Mouse (Mus musculus) CD4-positive, CD25-positive, alpha-beta regulatory T cell, adult 4 months (primary cell): ENCODE data around the gene Crcp. TPM values are rescaled to one million over a fixed set of nuclear protein-coding genes. Genes with fewer than 3 reads are reported as not detected.

Experiments
- ATAC-seq: one replicate; pipeline ENCODE4 v1.8.0; 2017
- polyA plus RNA-seq, 2 experiments: library from polyadenylated mRNA; unstranded; fragments of 100-300 nt; shearing (Covaris generic); gene quantifications; one replicate each; pipeline ENCODE4 v1.2.1; 2017

Gene Crcp
- polyA plus RNA-seq, 2 experiments from 2014 or later = 60.0 to 75.7 TPM

DNA sequence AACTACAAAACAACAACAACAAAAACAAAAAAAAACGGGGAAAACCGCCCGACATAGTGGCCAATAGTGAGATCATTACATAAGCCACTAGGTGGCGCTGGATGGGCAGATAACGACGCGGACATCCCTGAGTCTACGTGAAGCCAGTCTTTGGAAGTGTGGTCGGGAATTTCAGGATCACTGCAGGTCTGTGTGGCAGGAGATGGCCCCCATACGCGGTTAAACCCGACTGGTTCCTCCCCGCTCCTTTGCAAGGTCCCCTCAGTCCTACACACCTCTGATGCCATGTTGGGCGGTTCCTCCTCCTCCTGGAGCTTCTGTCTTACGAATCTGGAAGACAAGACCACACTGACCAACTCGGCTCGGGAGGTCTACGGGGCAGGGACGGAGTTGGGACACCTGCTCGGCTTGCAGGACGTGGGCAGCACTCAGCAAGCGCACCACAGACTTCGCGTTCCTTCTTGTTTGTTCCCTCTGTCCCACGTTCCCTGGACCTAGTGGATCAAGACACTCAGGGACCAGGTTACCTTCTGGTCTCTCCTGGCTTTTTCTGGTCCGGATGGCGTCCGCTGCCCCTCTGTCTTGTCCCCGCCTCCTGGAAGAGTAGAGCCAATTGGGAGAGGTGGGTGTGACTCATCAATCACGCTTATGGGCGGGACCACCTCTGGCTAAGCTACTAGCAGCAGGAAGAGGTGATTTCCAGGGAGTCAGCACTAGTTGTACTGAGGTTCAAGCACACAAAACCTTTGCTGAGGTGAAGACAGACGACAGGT, 5.1 kb upstream of the Crcp start:
- peak; percentile 93 for ATAC-seq

DNA sequence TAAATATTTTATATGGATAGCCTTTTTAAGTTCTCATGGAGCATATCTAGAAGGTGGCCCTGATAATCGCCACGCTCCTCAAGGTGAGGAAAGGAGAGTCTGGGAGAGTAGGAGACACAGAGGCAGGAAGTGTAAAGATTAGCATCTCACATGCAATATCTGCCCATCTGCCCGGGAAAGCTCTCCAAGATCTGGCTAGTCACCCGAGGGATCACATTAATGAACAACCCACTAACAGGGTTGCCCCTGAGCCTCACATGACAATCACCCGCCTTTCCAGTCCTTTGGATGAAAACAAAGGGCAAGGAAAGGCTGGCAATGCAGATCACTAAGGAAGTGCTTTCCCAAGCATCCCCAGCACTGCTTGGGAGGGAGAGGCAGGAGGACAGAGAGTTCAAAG, 2.0 kb upstream of the Crcp start:
- no peak for ATAC-seq

DNA sequence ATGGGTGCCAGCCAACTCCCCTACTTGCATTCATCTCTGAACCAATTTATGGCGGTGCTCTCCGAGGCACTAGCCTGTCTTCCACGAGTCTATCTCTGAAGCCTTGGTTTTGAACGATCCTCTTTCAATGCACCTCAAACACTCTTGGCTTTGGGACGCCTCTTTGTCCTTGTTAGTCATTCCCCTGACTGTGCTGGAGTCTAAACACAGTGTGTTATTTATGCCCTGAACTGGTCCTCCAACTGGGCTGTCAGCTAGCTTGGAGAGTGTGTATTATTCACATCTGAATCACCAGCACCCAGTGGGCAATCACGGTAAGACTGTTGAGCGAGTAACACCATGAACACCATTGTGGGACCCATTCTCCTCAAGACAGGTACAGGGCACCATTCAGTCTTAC, 1.4 kb upstream of the Crcp start:
- no peak for ATAC-seq

DNA sequence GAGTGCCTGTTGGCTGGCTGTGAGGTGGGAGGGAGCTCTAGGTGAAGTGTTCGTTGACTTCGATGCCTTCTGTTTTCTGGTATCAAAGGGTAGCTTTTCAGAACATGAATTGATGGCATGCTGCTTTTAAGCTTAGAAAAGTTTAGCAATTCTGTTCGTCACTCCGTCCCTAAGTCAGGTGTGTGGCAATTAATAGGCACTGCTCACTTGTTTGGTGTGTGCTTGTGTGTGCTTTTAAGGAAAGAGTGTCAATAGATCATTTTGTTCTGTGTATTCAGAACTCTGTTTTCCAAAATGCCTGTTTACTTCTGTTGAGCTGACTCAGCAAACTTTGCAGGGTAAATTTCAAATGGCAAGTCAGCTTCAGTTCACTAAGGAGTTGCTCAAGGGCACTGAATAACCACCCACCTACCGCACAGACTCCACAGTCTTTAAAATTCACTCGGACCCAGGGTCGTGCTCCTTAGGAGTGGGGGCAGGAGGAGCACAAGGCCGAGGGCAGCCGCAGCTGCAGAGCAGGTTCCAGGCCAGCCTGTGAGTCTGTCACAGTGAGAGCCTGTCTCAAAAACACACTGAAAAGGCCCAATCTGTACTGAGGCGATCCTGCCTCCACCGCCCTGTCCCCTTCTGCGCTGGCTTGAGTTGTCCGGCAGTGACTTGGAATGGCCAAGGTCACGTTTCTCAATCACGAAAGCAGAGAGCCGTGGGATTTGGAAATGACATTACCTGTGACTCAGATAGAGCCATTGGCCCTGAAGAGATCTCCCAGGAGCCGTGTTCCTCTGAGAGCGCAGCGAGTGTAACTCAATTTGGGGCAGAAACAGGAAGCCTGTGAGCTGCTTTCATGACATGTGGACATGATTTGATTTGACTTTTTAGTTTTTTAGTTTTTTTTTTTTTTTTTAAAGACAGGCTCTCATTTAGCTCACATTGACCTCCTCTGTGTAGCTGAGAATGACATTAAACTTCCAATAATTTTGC, 2.6 kb downstream of the Crcp start:
- no peak for ATAC-seq

DNA sequence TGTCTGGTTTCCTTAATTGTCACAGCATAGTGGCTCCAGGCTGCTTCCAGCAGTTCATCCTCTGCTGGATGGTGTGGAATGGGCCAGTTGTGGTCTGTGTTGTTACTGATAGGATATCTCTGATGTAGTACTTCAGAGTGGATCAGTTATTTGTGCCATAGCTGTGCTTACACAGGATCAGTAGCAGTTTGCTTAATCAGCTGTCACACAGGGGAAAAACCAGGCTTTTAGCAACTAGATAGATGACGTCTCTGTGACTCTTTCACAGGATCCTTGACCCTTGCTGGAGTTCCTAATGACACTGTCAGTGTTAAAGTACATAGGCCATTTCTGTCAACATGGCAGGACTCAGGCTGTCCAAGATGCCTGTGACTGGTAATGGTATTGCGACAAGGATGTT, 4.8 kb downstream of the Crcp start:
- no peak for ATAC-seq

DNA sequence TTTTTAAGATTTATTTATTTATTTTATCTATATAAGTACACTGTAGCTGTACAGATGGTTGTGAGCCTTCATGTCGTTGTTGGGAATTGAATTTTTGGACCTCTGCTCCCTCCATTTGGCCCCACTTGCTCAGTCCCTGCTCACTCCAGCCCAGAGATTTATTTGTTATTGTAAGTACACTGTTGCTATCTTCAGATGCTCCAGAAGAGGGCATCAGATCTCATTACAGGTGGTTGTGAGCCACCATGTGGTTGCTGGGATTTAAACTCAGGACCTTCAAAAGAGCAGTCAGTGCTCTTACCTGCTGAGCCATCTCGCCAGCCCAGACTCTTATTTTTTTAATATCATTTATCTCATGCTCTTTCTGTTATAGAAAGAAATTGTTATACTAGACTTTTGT, 7.2 kb downstream of the Crcp start:
- ATAC-seq = peak; percentile 64

DNA sequence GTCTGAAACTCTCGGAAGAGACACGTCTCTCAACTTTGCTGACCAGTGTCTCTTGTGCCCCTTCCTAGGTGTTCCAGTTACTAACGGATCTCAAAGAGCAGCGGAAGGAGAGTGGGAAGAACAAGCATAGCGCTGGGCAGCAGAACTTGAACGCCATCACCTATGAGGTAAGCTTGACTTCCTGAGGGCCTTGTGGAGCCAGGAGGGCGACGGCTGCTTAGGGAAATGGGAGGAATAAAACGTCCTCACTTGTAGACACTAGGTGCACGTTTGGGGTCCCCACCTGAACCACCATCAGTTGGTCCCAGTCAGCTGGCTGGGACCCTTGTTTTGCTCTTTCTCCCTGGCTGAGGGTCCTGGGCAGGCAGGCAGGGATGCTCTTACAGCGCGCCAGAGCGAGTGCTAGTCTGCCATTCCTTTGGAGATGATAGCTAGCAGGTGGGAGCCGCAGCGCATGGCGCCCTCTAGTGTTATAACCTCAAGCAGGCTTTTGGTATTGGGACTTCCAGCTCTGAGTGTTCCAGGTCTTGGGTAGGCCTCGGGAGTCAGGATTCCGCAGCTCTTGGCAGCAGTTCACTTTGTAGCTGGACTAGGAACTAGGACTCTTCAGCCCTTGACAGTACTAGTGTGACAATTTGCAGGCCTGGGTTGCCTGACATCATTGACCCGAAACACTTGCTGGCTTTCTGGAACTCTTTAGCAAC, 8.8 kb downstream of the Crcp start:
- ATAC-seq = peak; percentile 57

DNA sequence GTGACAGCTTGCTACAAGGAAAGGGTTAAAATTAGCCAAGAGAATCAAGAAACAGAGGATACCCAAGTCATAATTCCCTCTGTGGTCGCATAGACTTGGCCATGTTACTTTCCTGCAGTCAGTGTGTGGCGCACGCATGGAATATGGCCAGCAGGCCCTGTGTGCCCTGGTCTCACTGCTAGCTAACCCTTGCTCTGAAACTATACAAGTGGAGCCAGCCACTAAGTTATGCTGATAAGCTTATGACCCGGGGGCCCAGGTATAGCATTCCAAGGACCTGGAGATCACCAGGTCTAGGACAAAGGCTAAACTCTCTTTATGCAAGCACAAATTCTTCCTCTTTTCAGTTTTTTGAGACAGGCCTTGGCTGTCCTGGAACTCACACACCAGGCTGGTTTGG, 11.7 kb downstream of the Crcp start:
- ATAC-seq = no peak

DNA sequence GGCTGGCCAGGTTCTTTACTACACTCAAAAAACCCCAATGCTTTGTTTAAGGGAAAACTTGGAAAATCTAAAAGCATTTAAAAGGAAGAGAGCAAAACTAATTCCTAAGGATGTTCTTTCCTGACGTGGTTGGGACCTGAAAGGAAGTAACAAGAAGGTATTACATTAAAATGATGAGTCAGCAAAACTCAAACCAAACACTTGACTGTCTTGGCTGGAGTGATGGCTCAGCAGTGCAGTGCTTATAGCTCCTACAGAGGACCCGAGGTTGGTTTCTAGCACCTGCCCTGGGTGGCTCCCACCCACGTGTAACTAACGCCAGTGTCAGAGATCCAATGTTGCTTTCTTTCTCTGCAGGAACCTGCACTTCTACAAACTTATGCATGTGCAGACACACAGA, 12.2 kb downstream of the Crcp start:
- no peak for ATAC-seq

DNA sequence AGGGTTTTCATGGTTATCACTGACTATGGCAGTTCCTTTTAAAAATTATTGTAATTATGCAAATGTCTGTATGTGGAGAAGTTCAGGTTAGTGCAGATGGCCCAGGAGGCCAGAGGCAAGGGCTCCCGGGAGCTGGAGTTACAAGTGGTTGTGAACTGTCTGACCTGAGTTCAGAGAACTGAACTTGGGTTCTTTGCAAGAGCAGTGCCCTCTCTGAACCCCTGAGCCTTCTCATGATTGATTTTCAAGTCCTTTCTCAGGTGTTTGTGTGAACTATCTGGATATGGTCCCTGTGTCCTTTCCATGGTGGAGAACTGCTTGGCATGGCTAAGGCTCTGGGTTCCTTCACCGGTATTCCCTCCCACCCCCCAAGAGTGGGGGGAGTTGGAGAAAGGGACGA, 14.7 kb downstream of the Crcp start:
- ATAC-seq = no peak

DNA sequence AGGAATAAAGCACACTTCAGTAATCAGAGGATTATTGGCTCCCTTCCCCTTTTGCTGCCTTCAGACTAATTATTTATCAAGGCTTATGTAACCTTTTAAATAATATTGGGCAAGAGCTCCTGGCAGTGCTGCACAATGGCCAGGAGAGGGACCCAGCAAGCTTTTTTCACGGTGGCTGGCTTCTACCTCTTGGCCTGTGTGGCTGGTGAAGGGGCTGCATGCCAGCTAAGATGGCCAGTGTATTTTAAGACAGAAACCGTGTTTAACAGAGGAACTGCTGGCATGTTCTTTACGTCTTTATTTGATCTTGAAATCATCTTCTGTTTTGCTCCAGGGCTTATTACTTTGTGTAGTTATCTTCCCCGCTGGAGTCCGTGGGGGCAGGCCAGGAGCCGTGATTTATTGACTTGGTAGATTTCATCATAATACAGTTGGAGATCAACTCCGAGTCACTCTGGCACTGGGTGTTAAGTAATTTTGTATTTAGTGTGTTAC, 15.2 kb downstream of the Crcp start:
- no peak for ATAC-seq

DNA sequence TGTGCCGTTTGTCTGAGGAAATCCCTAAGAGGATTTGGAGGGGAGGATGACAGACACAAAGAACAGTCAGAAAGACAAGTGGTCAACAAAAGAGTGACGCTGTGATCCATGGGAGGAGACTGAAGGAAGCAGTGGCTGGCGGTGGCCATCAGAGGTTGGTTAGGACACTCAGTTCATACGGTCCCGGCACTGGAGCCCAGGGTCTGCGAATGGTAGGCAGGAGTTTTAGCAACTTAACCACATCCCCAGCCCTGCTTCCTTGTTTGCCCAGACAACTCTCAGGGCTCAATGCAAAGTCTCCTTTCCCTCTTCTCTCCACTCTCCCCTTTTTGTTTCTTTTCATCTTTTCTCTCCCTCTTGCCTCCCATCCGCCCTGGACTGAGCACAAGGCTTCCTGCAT, 17.0 kb downstream of the Crcp start:
- no peak for ATAC-seq

DNA sequence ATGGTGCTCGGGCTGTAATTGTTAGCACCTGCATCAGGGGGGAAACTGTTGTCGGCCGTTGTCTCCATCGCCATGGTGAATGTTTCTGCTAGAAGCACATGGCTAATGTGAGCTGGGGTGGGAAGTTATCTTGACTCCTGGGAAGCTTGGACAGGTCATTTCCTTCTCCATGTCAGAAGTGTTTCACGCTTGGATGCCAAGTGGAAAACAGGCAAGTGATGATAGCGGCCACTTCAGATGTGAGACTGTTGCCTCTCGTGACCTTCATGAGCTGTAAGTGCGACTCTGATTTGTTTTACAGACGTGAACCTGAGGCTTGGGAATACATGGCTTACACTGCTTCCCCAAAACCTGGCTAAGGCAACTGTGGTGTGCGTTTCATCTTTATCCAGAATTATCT, 17.5 kb downstream of the Crcp start:
- ATAC-seq = no peak

DNA sequence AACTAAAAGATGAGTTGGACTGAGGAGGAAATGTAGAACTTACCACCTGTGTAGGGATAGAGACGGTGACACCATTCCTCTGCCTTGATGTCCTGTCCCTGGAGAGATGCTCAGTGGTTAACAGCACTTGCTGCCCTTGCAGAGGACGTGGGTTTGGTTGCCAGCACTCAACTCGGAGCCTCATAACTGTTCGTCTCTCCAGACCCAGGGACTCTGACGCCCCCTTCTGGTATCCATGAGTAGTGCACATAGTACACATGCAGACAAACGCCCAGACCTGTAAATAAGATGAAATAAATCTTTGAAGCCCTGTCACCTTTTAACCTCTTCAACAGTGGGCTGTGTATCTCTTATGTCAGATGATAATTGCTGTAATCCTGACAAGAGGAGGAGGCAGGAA, 17.9 kb downstream of the Crcp start:
- no peak for ATAC-seq

DNA sequence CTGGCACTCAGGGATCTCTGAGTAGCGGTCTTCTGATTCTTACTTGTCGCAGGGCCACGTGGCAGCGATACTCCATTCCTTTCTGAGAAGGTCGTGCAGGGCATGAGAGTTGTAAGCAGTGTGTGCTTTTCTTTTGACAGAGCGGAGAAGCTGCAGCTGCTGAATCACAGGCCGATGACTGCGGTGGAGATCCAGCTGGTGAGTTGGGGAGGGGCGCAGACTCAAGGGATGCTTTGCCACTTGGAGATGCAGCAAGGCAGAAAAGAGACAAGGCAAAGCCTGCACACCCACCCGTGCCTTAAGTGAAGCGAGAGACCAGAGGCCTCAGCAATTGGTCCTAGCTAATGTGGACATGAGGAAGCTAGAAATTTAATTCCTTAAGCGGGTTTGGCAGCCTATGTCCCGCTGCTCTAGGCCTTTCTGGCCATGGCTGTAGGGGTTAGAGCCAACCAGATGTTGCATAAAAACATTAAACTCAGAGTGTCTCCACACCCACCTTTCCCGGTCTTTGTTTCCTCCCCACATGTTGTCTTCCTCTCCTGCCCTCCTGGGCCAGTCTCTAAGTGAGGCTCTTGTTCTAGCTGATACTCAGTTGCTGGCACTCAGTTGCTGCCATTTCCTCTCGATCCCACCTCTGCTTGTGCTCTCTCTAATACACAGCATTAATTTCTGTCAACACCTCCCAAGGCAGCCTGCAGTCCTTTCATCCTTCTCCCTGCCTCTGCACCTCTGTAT, 19.9 kb downstream of the Crcp start:
- no peak for ATAC-seq

DNA sequence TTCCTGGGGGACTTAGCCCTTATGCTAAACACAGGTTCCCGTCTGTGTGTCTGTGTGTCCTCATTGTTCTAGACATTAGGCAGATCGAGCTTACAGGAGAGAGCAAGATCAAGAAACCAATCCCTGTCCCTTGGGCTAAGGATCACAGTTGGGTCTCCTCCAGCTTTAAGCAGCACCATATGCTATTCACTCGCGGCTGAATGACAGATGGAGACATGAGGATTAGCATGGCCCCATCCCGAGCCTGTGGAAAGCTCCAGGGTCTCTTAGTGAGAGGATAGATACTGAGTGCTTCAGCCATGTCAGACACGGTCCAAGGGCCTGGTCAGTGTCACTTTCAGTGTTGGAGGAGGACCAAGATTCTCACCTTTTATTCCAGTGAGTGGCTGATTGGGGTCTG, 21.3 kb downstream of the Crcp start:
- no peak for ATAC-seq

DNA sequence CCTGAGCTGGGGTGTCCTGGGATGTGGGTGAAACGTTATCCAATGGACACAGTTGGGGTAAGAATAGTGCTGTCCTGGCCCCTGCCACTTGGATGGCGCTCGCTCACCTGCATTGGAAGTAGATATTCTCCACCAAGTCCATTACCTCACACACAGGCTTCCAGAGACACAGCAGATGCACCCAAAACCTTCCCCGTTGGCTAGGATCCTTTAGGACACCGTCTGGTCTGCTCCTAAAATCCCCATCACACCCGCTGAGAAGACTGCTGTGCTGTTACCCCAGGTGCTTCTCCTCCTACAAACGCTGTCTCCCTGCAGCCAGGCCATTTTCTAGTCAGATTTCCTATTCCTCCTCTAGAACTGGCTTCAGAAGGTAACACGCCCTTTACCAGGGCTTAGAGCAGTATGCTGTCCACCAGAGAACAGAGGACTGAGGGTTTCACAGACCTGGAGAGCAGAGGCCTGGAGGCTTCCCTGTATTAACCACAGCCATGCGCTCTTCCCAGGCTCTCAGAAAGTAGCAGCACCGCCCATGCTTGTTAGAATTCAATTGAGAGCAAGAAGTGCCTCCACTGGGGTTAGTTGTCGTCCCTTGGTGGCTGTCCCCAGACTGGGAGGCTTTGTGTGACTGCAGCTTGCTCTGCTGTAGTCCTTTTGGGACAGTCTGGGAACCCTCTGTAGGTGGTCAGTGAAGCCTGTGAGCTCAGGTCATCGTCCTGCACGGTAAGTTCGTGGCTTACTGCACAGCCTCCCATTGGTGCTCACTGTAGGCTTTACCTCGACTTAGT, 22.2 kb downstream of the Crcp start:
- no peak for ATAC-seq

DNA sequence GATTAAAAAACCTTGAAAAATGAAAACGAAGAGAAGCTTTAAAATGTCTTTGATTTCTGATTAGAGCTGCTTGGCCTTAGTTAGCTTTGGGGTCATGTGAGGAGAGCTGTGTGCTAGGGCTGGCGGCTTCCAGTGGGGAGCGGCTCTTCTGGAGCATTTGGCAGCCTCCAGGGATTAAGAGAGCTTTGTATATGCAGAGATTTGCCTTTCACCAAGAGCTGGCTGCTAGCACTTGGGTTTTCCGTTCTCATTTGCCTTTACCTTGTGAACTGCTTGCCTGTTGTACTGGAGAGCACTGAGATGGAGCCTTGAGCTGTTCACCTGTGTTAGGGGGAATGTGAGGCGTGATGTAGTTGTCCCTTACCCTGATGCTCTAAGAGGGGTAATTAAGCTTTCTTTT, 23.4 kb downstream of the Crcp start:
- ATAC-seq = no peak

DNA sequence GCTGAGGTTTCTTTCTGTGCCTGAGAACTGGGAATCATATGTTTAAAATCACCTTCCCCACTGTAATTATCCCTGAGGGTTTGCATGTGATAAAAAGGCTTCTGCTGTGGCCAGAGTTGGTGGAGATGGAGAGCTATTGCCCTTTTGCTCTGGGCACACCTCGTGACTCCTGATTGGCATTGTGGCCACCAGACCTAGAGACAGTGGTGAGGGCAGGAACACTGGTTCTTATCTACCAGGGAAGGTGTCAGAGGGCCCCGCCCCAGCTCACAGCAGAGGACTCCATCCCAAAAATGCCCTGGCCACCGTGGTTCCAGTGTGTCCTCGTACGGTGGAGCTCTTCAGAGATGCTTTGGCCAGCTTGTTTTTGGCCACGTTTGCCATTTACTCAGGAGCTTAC, 23.9 kb downstream of the Crcp start:
- ATAC-seq = no peak

DNA sequence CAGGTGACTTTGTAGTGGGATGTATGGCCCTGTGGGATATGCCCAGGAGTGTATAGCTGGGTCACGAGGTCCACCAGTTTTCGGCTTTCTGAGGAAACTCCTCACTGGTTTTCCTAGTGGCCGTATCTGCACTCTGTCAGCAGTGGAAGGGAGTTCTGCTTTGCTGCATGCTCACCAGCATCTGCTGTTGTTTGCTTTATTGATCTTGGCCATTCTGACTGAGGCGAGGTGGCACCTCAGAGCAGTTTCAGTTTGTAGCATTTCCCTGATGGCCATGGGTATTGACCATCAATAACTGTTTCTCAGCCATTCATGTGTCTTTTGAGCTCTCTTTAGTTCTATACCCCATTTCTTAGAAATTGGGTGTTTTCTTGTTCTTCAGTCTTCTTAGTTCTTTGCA, 26.6 kb downstream of the Crcp start:
- no peak for ATAC-seq

DNA sequence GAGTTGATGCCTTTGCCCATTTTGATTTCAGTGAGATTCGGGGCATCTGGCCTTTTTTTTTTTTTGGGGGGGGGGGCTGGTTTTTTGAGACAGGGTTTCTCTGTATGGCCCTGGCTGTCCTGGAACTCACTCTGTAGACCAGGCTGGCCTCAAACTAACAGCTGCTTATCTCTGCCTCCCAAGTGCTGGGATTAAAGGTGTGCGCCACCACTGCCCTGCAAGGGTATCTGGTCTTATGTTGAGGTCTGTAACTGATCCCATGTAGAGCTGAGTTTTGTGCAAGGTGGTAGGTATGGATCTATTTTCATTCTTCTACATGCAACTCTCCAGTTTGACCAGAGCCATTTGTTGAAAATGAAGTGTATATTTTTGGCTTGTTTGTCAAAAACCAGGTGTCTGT, 27.2 kb downstream of the Crcp start:
- no peak for ATAC-seq
